ENCODE assay signal across 11 mouse cellular contexts in genomic region chr13:35233636-35234035, GRCm38 (mm10).
"Had no signal": no experiment of that assay in that cellular context is flagged by ENCODE, and none has a peak within 500 bp of the region (broad histone marks: within the 10 kb centered on the region; RNA-seq: fewer than 3 reads in every experiment).

No protein-coding gene starts in this region.

- ATAC-seq: lung, postnatal 0 days; midbrain, embryonic 15.5 days had no signal

- DNase-seq: kidney, postnatal 10 days; kidney, postnatal 4 days; lung, adult 2 months; lung, postnatal 4 days; retina, postnatal 1 day; right cerebral cortex, postnatal 4 days; spleen, adult 18-20 months; thymus, adult 2 months; thymus, postnatal 36 days had no signal
